In the genomic region with DNA sequence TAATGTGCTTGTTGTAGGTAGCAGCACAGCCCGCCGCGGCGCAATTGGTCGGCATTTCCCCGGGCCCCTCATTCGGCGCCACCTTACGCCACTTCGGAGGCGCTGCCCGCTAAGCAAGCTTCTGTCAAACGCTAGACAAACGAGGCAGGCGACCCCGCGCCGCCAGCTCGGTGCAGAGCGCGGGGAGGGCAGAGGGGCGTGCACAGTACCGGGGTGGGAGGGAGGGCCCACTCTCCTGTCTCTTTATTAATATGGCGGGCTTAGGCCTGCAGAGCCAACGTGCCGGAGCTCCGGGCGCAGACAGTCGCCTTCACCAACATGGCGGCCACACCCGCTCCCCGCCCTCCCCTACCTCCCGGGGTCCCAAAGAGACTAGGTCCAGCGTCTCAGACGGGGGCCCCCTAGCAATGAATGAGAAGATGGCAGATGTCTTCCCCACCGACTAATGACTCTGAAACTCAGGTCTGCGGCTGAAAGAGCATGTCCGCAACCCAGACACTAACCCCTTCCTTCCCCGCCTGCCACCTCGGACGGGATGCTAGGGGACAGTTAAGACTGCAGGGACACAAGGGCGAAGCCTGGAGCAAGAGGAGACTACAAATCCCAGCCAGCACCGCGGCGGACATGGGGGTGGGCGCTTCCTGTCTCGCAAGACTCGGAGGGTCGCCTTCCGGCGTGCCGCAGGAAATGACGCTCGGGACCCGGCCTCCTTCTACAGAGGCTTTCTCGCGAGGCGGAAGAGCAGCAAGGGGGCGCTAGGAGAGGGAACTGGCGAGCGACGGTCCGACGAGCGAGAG, we compare ENCODE assay signal across 7 mouse cellular contexts. TPM values are rescaled to one million over a fixed set of nuclear protein-coding genes. Genes with fewer than 3 reads are reported as not detected.
DNase-seq lines count a peak whose midpoint lies in the region; ATAC-seq lines count a peak whose summit lies in the region.

A gene (minus strand): TSS at position 223 of the 797 bp plus-strand sequence.
A gene (plus strand): TSS at position 739 of the 797 bp plus-strand sequence.

- DNase-seq in adrenal gland, adult 2 months: peak; percentile 98
- DNase-seq in embryo, embryonic 11.5 days (ENCODE audit: low read depth, low spot score): peak; percentile 95
- DNase-seq in gastrocnemius, postnatal 36 days: peak; percentile 96
- DNase-seq in left cerebral cortex, postnatal 25 days (ENCODE audit: low spot score in 2 of 2): peak; percentile 99 to 100
- peak; percentile 99 for DNase-seq in midbrain, embryonic 10.5 days (ENCODE audit: low spot score)
- peak; percentile 96 for DNase-seq in right cerebral cortex, postnatal 4 days

- H3K27ac ChIP-seq in intestine, embryonic 15.5 days: peak within 1 kb of the TSS; percentile 96
- peak within 1 kb of the TSS; percentile 97 for H3K27ac ChIP-seq in midbrain, embryonic 10.5 days (replicated peaks)

- H3K4me1 ChIP-seq in intestine, embryonic 15.5 days (replicated peaks): 0 out of 2 replicates have a peak, but pooled peaks cover 10% of the 10 kb centered on the region
- peaks cover 43% of the 10 kb centered on the region for H3K4me1 ChIP-seq in midbrain, embryonic 10.5 days

- H3K4me3 ChIP-seq in intestine, embryonic 15.5 days (replicated peaks): peak within 1 kb of the TSS; percentile 92
- peak within 1 kb of the TSS; percentile 78 for H3K4me3 ChIP-seq in midbrain, embryonic 10.5 days

- peak; percentile 98 for ATAC-seq in intestine, embryonic 15.5 days

- H3K27me3 ChIP-seq in intestine, embryonic 15.5 days (replicated peaks): no peaks in the 10 kb centered on the region
- H3K27me3 ChIP-seq in midbrain, embryonic 10.5 days (ENCODE audit: low read depth, poor library complexity, severe bottlenecking): no peaks in the 10 kb centered on the region

- peak within 1 kb of the TSS; percentile 65 for H3K4me2 ChIP-seq in intestine, embryonic 15.5 days (replicated peaks)

- H3K36me3 ChIP-seq in intestine, embryonic 15.5 days: no peaks in the 10 kb centered on the region
- peaks cover 26% of the 10 kb centered on the region for H3K36me3 ChIP-seq in midbrain, embryonic 10.5 days

- intact Hi-C loops in gastrocnemius, postnatal 36 days (cut with DNase I): loop anchor here (2.0 to 10.0 kb wide), 2 partner anchors 62 to 130 kb away; a partner anchor contains a TSS
- intact Hi-C loops in left cerebral cortex, postnatal 25 days (cut with DNase I): loop anchor here (1.0 kb wide), 2 partner anchors 22 to 68 kb away; a partner anchor contains a TSS

- WGBS in intestine, embryonic 15.5 days: under 1% methylated on average over 65 of the region's 65 CpGs
- under 1% methylated on average over 65 of the region's 65 CpGs for WGBS in midbrain, embryonic 10.5 days

- H3K9me3 ChIP-seq in intestine, embryonic 15.5 days: no peaks in the 10 kb centered on the region
- no peaks in the 10 kb centered on the region for H3K9me3 ChIP-seq in midbrain, embryonic 10.5 days (replicated peaks)

- H3K9ac ChIP-seq in intestine, embryonic 15.5 days: peak within 1 kb of the TSS; percentile 97

RNA-seq across cellular contexts. Expression of the first gene that starts in this region (rescaled TPM):
- total RNA-seq in adrenal gland, adult 2 months (2021): 10 to 100 TPM; 12.0 to 13.6 TPM
- polyA plus RNA-seq in adrenal gland, adult 2 months (2012; rRNA removed): 5.3 and 5.9 TPM in 2 replicates
- 1 to 10 TPM; 4.4 to 6.6 TPM for total RNA-seq in gastrocnemius, postnatal 36 days (2021)
- 20.5 and 22.2 TPM in 2 replicates for polyA plus RNA-seq in intestine, embryonic 15.5 days (2015; fragmentation: Nextera tagmentation; extraction: Ambion mirVana)
- total RNA-seq in left cerebral cortex, postnatal 25 days (2021): 10 to 100 TPM; 13.5 to 14.1 TPM
- polyA plus RNA-seq in midbrain, embryonic 10.5 days (2016; fragmentation: Nextera tagmentation; extraction: Ambion mirVana): 25.0 and 27.3 TPM in 2 replicates

RNA-seq across cellular contexts. Expression of the second gene that starts in this region (rescaled TPM):
- total RNA-seq in adrenal gland, adult 2 months (2021): 10 to 100 TPM; 32.0 to 44.5 TPM
- polyA plus RNA-seq in adrenal gland, adult 2 months (2012; rRNA removed): 6.0 and 6.6 TPM in 2 replicates
- total RNA-seq in gastrocnemius, postnatal 36 days (2021): 10 to 100 TPM in 1 of 2 experiments, 1 to 10 TPM in 1; 7.6 to 12.3 TPM
- 17.0 and 17.1 TPM in 2 replicates for polyA plus RNA-seq in intestine, embryonic 15.5 days (2015; fragmentation: Nextera tagmentation; extraction: Ambion mirVana)
- 10 to 100 TPM; 50.0 to 53.0 TPM for total RNA-seq in left cerebral cortex, postnatal 25 days (2021)
- 15.6 and 18.0 TPM in 2 replicates for polyA plus RNA-seq in midbrain, embryonic 10.5 days (2016; fragmentation: Nextera tagmentation; extraction: Ambion mirVana)

Comparison
In these comparisons a context has a peak if more than half of its experiments do, and no peak if none do; other contexts are left out.
1. Peak in every context shown above with its lines: DNase-seq, ATAC-seq, H3K4me3 ChIP-seq and H3K27ac ChIP-seq.